Mouse (Mus musculus): ENCODE results near the gene Grk5.

DNA sequence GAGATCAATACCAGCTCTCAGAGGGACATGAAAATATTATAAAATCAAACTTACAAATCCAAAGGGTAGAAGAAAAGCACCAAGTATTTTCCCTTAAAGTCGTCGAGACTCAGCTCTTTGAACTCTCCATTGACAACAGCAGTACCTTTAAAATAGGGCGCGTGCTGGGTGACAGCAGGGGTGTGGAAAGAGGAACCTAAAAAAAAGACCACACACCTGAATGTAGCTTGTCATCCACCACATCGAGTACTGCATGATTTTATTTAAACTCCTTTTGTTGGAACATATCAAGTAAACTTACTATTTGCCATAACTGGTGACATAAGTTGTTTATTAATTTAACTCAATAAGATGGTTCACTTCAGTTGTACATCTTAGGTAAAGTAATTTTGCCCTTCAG lies 18.2 kb upstream of the Grk5 start:
- TF ChIP-seq POLR2A (IDR thresholded peaks at IDR 0.05; ENCODE audit: insufficient read depth, low read length) (no peak), CTCF (IDR thresholded peaks at IDR 0.05; ENCODE audit: low read depth, low read length) (no peak), EP300 (IDR thresholded peaks at IDR 0.05; ENCODE audit: insufficient read depth, low read depth, low read length) (no peak)
